Comparison of ENCODE assay signal across 7 mouse cellular contexts in the genomic region with DNA sequence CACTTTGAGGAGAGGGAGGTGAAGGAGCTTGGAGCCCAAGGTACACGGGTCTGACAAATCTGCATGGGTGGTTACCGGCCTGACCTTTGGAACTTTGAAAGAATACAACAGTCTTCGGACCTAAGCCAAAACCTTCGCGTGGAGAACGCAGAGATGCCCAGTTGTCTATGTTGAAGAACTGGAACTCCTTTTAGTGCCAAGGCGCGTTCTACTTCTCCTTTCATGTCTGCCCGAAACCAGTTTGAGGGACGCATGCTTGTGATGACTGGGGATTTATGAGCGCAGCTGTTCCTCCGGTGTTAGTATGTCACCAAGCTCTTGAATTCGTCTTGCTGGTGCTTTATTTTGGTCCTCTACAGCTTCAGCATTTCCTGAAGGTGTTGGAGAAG. TPM values are rescaled to one million over a fixed set of nuclear protein-coding genes. Genes with fewer than 3 reads are reported as not detected.
DNase-seq lines count a peak whose midpoint lies in the region; ATAC-seq and TF ChIP-seq lines count a peak whose summit lies in the region.

No protein-coding gene starts in this region.

- no peak for TF ChIP-seq EP300 in heart, postnatal 0 days (IDR thresholded peaks at IDR 0.05; ENCODE audit: low read depth)

- peak overlapping the region; percentile 81 for H3K4me2 ChIP-seq in heart, postnatal 0 days (ENCODE audit: low read depth, low read length)
- peak overlapping the region; percentile 83 for H3K4me2 ChIP-seq in liver, embryonic 12.5 days

- H3K4me1 ChIP-seq in E14TG2a.4 (replicated peaks; ENCODE audit: low read depth, low read length) = peaks cover 48% of the 10 kb centered on the region
- H3K4me1 ChIP-seq in heart, postnatal 0 days (ENCODE audit: control insufficient read depth, insufficient read depth) = peaks cover 43% of the 10 kb centered on the region
- H3K4me1 ChIP-seq in liver, embryonic 12.5 days = peaks cover 48% of the 10 kb centered on the region
- peaks cover 18% of the 10 kb centered on the region for H3K4me1 ChIP-seq in olfactory bulb, adult 2 months (ENCODE audit: control insufficient read depth, insufficient read depth, low read length)

- H3K9ac ChIP-seq in heart, postnatal 0 days (replicated peaks; ENCODE audit: low read depth, low read length) = 0 out of 2 replicates have a peak overlapping the region, but pooled peaks have one; percentile 11
- peak overlapping the region; percentile 70 for H3K9ac ChIP-seq in liver, embryonic 12.5 days

- no peaks in the 10 kb centered on the region for H3K9me3 ChIP-seq in E14TG2a.4 (ENCODE audit: low read length)
- no peaks in the 10 kb centered on the region for H3K9me3 ChIP-seq in heart, postnatal 0 days (replicated peaks; ENCODE audit: control insufficient read depth, low read length)
- H3K9me3 ChIP-seq in liver, embryonic 12.5 days (replicated peaks) = no peaks in the 10 kb centered on the region

- no peak for TF ChIP-seq CTCF in E14TG2a.4 (conservative IDR thresholded peaks at IDR 0.05; ENCODE audit: low read length)
- no peak for TF ChIP-seq CTCF in heart, postnatal 0 days (IDR thresholded peaks at IDR 0.05; ENCODE audit: low read depth)
- TF ChIP-seq CTCF in olfactory bulb, adult 2 months (IDR thresholded peaks at IDR 0.05; ENCODE audit: insufficient read depth, low read depth, low read length) = no peak

- WGBS in heart, postnatal 0 days = 70% methylated on average over 13 of the region's 13 CpGs
- WGBS in liver, embryonic 12.5 days (ENCODE audit: insufficient replicate concordance) = 69% methylated on average over 13 of the region's 13 CpGs
- WGBS in olfactory bulb, adult 2 months = 78% methylated on average over 13 of the region's 13 CpGs

- H3K27ac ChIP-seq in heart, postnatal 0 days (ENCODE audit: low read depth) = 0 out of 2 replicates have a peak overlapping the region, but pooled peaks have one; percentile 32
- peak overlapping the region; percentile 61 for H3K27ac ChIP-seq in liver, embryonic 12.5 days
- no peak overlapping the region for H3K27ac ChIP-seq in olfactory bulb, adult 2 months (ENCODE audit: insufficient read depth, low read depth, low read length)

- DNase-seq in A20 (ENCODE audit: low read depth, low spot score) = peak; percentile 90
- DNase-seq in heart, postnatal 0 days (ENCODE audit: low spot score) = no peak
- no peak for DNase-seq in cerebellum, adult 9-11 months
- no peak for DNase-seq in adrenal gland, postnatal 10 days

- no peak for ATAC-seq in heart, postnatal 0 days (ENCODE audit: insufficient read depth, low read depth)
- no peak for ATAC-seq in liver, embryonic 12.5 days

- no peak for TF ChIP-seq POLR2A in olfactory bulb, adult 2 months (IDR thresholded peaks at IDR 0.05; ENCODE audit: insufficient read depth, low read depth, low read length)

- peaks cover 9% of the 10 kb centered on the region for H3K27me3 ChIP-seq in E14TG2a.4 (ENCODE audit: insufficient read depth, low read length)
- H3K27me3 ChIP-seq in heart, postnatal 0 days (ENCODE audit: control insufficient read depth, insufficient read depth, low read length) = no peaks in the 10 kb centered on the region
- H3K27me3 ChIP-seq in liver, embryonic 12.5 days (replicated peaks) = peaks cover 4% of the 10 kb centered on the region; the same call in 1 of the 2 replicates

- H3K36me3 ChIP-seq in E14TG2a.4 (ENCODE audit: insufficient read depth, low read length) = peaks cover 10% of the 10 kb centered on the region; the same call in 1 of the 2 replicates
- H3K36me3 ChIP-seq in heart, postnatal 0 days (replicated peaks; ENCODE audit: control insufficient read depth, insufficient read depth, low read length) = no peaks in the 10 kb centered on the region
- no peaks in the 10 kb centered on the region for H3K36me3 ChIP-seq in liver, embryonic 12.5 days

- H3K4me3 ChIP-seq in E14TG2a.4 (replicated peaks; ENCODE audit: low read length) = peak overlapping the region; percentile 88
- peak overlapping the region; percentile 69 for H3K4me3 ChIP-seq in heart, postnatal 0 days (ENCODE audit: low read depth, low read length)
- H3K4me3 ChIP-seq in liver, embryonic 12.5 days = peak overlapping the region; percentile 68
- H3K4me3 ChIP-seq in olfactory bulb, adult 2 months (ENCODE audit: insufficient read depth, low read depth, low read length) = peak overlapping the region; percentile 65

RNA-seq across cellular contexts. Expression of gene Scamp2, which starts 1.0 kb away (rescaled TPM):
- 42.1 and 91.7 TPM in 2 replicates for total RNA-seq in heart, postnatal 0 days (2014; rRNA removed; ENCODE audit: low replicate concordance)
- 45.9 and 46.5 TPM in 2 replicates for polyA plus RNA-seq in heart, postnatal 0 days (2015; fragmentation: Nextera tagmentation; extraction: Ambion mirVana)
- 32.5 and 33.2 TPM in 2 replicates for polyA plus RNA-seq in liver, embryonic 12.5 days (2016; fragmentation: Nextera tagmentation; extraction: Ambion mirVana)
- polyA plus RNA-seq in olfactory bulb, adult 2 months (2012; ENCODE audit: insufficient read depth, insufficient read length, low replicate concordance, missing spikeins) = not detected in 2 replicates
- 10 to 100 TPM; 42.9 to 48.5 TPM for total RNA-seq in adrenal gland, postnatal 10 days (2021)

RNA-seq across cellular contexts. Expression of gene Mpi, which starts 9.1 kb away (rescaled TPM):
- total RNA-seq in heart, postnatal 0 days (2014; rRNA removed; ENCODE audit: low replicate concordance) = 130 TPM in 2 replicates
- 97.7 and 99.1 TPM in 2 replicates for polyA plus RNA-seq in heart, postnatal 0 days (2015; fragmentation: Nextera tagmentation; extraction: Ambion mirVana)
- polyA plus RNA-seq in liver, embryonic 12.5 days (2016; fragmentation: Nextera tagmentation; extraction: Ambion mirVana) = 17.4 and 17.7 TPM in 2 replicates
- not detected in 2 replicates for polyA plus RNA-seq in olfactory bulb, adult 2 months (2012; ENCODE audit: insufficient read depth, insufficient read length, low replicate concordance, missing spikeins)
- 10 to 100 TPM; 31.1 to 47.1 TPM for total RNA-seq in adrenal gland, postnatal 10 days (2021)

RNA-seq across cellular contexts. Expression of gene Fam219b, which starts 24.4 kb away (rescaled TPM):
- 4.5 and 9.2 TPM in 2 replicates for total RNA-seq in heart, postnatal 0 days (2014; rRNA removed; ENCODE audit: low replicate concordance)
- 8.0 and 8.8 TPM in 2 replicates for polyA plus RNA-seq in heart, postnatal 0 days (2015; fragmentation: Nextera tagmentation; extraction: Ambion mirVana)
- polyA plus RNA-seq in liver, embryonic 12.5 days (2016; fragmentation: Nextera tagmentation; extraction: Ambion mirVana) = 10.5 and 12.0 TPM in 2 replicates
- not detected in 2 replicates for polyA plus RNA-seq in olfactory bulb, adult 2 months (2012; ENCODE audit: insufficient read depth, insufficient read length, low replicate concordance, missing spikeins)
- 10 to 100 TPM; 19.6 to 23.4 TPM for total RNA-seq in adrenal gland, postnatal 10 days (2021)

RNA-seq across cellular contexts. Expression of gene Ulk3, which starts 27.5 kb away (rescaled TPM):
- 28.1 and 189 TPM in 2 replicates for total RNA-seq in heart, postnatal 0 days (2014; rRNA removed; ENCODE audit: low replicate concordance)
- 6.6 and 8.0 TPM in 2 replicates for polyA plus RNA-seq in heart, postnatal 0 days (2015; fragmentation: Nextera tagmentation; extraction: Ambion mirVana)
- 6.4 and 9.0 TPM in 2 replicates for polyA plus RNA-seq in liver, embryonic 12.5 days (2016; fragmentation: Nextera tagmentation; extraction: Ambion mirVana)
- polyA plus RNA-seq in olfactory bulb, adult 2 months (2012; ENCODE audit: insufficient read depth, insufficient read length, low replicate concordance, missing spikeins) = not detected in 2 replicates
- 10 to 100 TPM in 1 of 2 experiments, 1 to 10 TPM in 1; 9.2 to 17.0 TPM for total RNA-seq in adrenal gland, postnatal 10 days (2021)

RNA-seq across cellular contexts. Expression of gene Cox5a, which starts 40.6 kb away (rescaled TPM):
- 1,146 and 1,154 TPM in 2 replicates for total RNA-seq in heart, postnatal 0 days (2014; rRNA removed; ENCODE audit: low replicate concordance)
- polyA plus RNA-seq in heart, postnatal 0 days (2015; fragmentation: Nextera tagmentation; extraction: Ambion mirVana) = 4,139 and 4,337 TPM in 2 replicates
- 415 and 442 TPM in 2 replicates for polyA plus RNA-seq in liver, embryonic 12.5 days (2016; fragmentation: Nextera tagmentation; extraction: Ambion mirVana)
- polyA plus RNA-seq in olfactory bulb, adult 2 months (2012; ENCODE audit: insufficient read depth, insufficient read length, low replicate concordance, missing spikeins) = not detected in 2 replicates
- total RNA-seq in adrenal gland, postnatal 10 days (2021) = 1,000 to 10,000 TPM; 1,277 to 1,442 TPM

Comparison
In these comparisons a context has a peak if more than half of its experiments do, and no peak if none do; other contexts are left out.
1. RNA of gene Mpi, which starts 9.1 kb away (polyA plus RNA-seq): 97.7 to 99.1 TPM in heart, postnatal 0 days and 17.4 to 17.7 TPM in liver, embryonic 12.5 days; not detected in olfactory bulb, adult 2 months; every median in the first group is over 10 times any median in the second.
2. Peak in every context shown above with its lines, with median percentiles within 50 percentile points of each other: H3K4me3 ChIP-seq.